Mouse (Mus musculus): ENCODE data around the gene P4htm. TPM values are rescaled to one million over a fixed set of nuclear protein-coding genes. Genes with fewer than 3 reads are reported as not detected.

Gene P4htm
- polyA plus RNA-seq, 1 experiment from 2014 or later = 20.6 TPM

GRCm38 (mm10) chr9:108564131-108564530 is 33.3 kb downstream of the P4htm start:
- Histone ChIP-seq H3K27ac (replicated peaks in 1 of 2; ENCODE audit: control insufficient read depth in 1 of 2, insufficient read depth in 1 of 2, low read depth in 2 of 2, low read length in 2 of 2) (no peak overlapping the region), H3K4me2 (ENCODE audit: low read length) (no peak overlapping the region), H3K4me3 (ENCODE audit: control insufficient read depth in 1 of 2, insufficient read depth in 1 of 2, low read depth in 1 of 2, low read length in 2 of 2) (no peak overlapping the region), H3K36me3 (ENCODE audit: control insufficient read depth, insufficient read depth, low read length) (peaks cover 51% of the 10 kb centered on the region), H3K9me3 (ENCODE audit: control insufficient read depth, low read length) (no peaks in the 10 kb centered on the region), H3K27me3 (ENCODE audit: control insufficient read depth, insufficient read depth, low read length) (no peaks in the 10 kb centered on the region), H3K4me1 (ENCODE audit: control insufficient read depth in 2 of 2, insufficient read depth in 2 of 2, low read length in 2 of 2) (peaks cover 16 to 31% of the 10 kb centered on the region in 2 experiments), H3K9ac (ENCODE audit: low read length) (no peak overlapping the region)
- WGBS = 82% methylated on average over 7 of the region's 7 CpGs
- ATAC-seq (ENCODE audit: insufficient number of reproducible peaks, insufficient read depth, low FRiP score, low read depth) = no peak

GRCm38 (mm10) chr9:108563671-108564070 is 33.8 kb downstream of the P4htm start:
- peaks cover 56% of the 10 kb centered on the region for H3K36me3 ChIP-seq (ENCODE audit: control insufficient read depth, insufficient read depth, low read length)
- no peak overlapping the region for H3K4me2 ChIP-seq (ENCODE audit: low read length)
- H3K9ac ChIP-seq (ENCODE audit: low read length) = no peak overlapping the region
- 83% methylated on average over 8 of the region's 8 CpGs for WGBS
- H3K27me3 ChIP-seq (ENCODE audit: control insufficient read depth, insufficient read depth, low read length) = no peaks in the 10 kb centered on the region
- no peak overlapping the region for H3K27ac ChIP-seq (replicated peaks in 1 of 2; ENCODE audit: control insufficient read depth in 1 of 2, insufficient read depth in 1 of 2, low read depth in 2 of 2, low read length in 2 of 2)
- no peaks in the 10 kb centered on the region for H3K9me3 ChIP-seq (ENCODE audit: control insufficient read depth, low read length)
- peaks cover 15 to 28% of the 10 kb centered on the region in 2 experiments for H3K4me1 ChIP-seq (ENCODE audit: control insufficient read depth in 2 of 2, insufficient read depth in 2 of 2, low read length in 2 of 2)
- no peak for ATAC-seq (ENCODE audit: insufficient number of reproducible peaks, insufficient read depth, low FRiP score, low read depth)
- H3K4me3 ChIP-seq (ENCODE audit: control insufficient read depth in 1 of 2, insufficient read depth in 1 of 2, low read depth in 1 of 2, low read length in 2 of 2) = no peak overlapping the region

- H3K9me3 ChIP-seq (ENCODE audit: control insufficient read depth, low read length) = no peaks in the 10 kb centered on the region
- peak within 1 kb of the TSS; percentile 80 to 81 for H3K27ac ChIP-seq (replicated peaks in 1 of 2; ENCODE audit: control insufficient read depth in 1 of 2, insufficient read depth in 1 of 2, low read depth in 2 of 2, low read length in 2 of 2)
- no peaks in the 10 kb centered on the region for H3K27me3 ChIP-seq (ENCODE audit: control insufficient read depth, insufficient read depth, low read length)
- peak; percentile 96 for ATAC-seq (ENCODE audit: insufficient number of reproducible peaks, insufficient read depth, low FRiP score, low read depth)
- H3K4me1 ChIP-seq (ENCODE audit: control insufficient read depth in 2 of 2, insufficient read depth in 2 of 2, low read length in 2 of 2) = peaks cover 5 to 12% of the 10 kb centered on the region in 2 experiments
- WGBS = under 1% methylated on average over 51 of the region's 53 CpGs
- H3K4me2 ChIP-seq (ENCODE audit: low read length) = peak within 1 kb of the TSS; percentile 89
- peak within 1 kb of the TSS; percentile 83 for H3K9ac ChIP-seq (ENCODE audit: low read length)
- peaks cover 82% of the 10 kb centered on the region for H3K36me3 ChIP-seq (ENCODE audit: control insufficient read depth, insufficient read depth, low read length)
- peak within 1 kb of the TSS; percentile 64 to 65 for H3K4me3 ChIP-seq (ENCODE audit: control insufficient read depth in 1 of 2, insufficient read depth in 1 of 2, low read depth in 1 of 2, low read length in 2 of 2)
Observed at GRCm38 (mm10) chr9:108560227-108560841, 37.1 kb downstream of the P4htm start, which contains the start of gene Impdh2. Impdh2 (plus strand) TSS chr9:108560286.

- H3K4me2 ChIP-seq (ENCODE audit: low read length) = no peak overlapping the region
- no peak overlapping the region for H3K9ac ChIP-seq (ENCODE audit: low read length)
- no peaks in the 10 kb centered on the region for H3K27me3 ChIP-seq (ENCODE audit: control insufficient read depth, insufficient read depth, low read length)
- 79% methylated on average over 4 of the region's 4 CpGs for whole genome bisulfite sequencing
- H3K27ac ChIP-seq (replicated peaks in 1 of 2; ENCODE audit: control insufficient read depth in 1 of 2, insufficient read depth in 1 of 2, low read depth in 2 of 2, low read length in 2 of 2) = no peak overlapping the region
- no peaks in the 10 kb centered on the region for H3K9me3 ChIP-seq (ENCODE audit: control insufficient read depth, low read length)
- H3K4me1 ChIP-seq (ENCODE audit: control insufficient read depth in 2 of 2, insufficient read depth in 2 of 2, low read length in 2 of 2) = peaks cover 5 to 12% of the 10 kb centered on the region in 2 experiments
- no peak for ATAC-seq (ENCODE audit: insufficient number of reproducible peaks, insufficient read depth, low FRiP score, low read depth)
- no peak overlapping the region for H3K4me3 ChIP-seq (ENCODE audit: control insufficient read depth in 1 of 2, insufficient read depth in 1 of 2, low read depth in 1 of 2, low read length in 2 of 2)
- peaks cover 82% of the 10 kb centered on the region for H3K36me3 ChIP-seq (ENCODE audit: control insufficient read depth, insufficient read depth, low read length)
Observed at GRCm38 (mm10) chr9:108559169-108559568, 38.3 kb downstream of the P4htm start.

GRCm38 (mm10) chr9:108546875-108547274 is 50.6 kb downstream of the P4htm start:
- H3K27me3 ChIP-seq (ENCODE audit: control insufficient read depth, insufficient read depth, low read length) = no peaks in the 10 kb centered on the region
- H3K4me2 ChIP-seq (ENCODE audit: low read length) = no peak overlapping the region
- H3K9me3 ChIP-seq (ENCODE audit: control insufficient read depth, low read length) = no peaks in the 10 kb centered on the region
- no peak overlapping the region for H3K9ac ChIP-seq (ENCODE audit: low read length)
- no peak overlapping the region for H3K27ac ChIP-seq (replicated peaks in 1 of 2; ENCODE audit: control insufficient read depth in 1 of 2, insufficient read depth in 1 of 2, low read depth in 2 of 2, low read length in 2 of 2)
- WGBS = 94% methylated on average over 1 of the region's 1 CpGs
- H3K4me1 ChIP-seq (ENCODE audit: control insufficient read depth in 2 of 2, insufficient read depth in 2 of 2, low read length in 2 of 2) = no peaks in the 10 kb centered on the region
- ATAC-seq (ENCODE audit: insufficient number of reproducible peaks, insufficient read depth, low FRiP score, low read depth) = no peak
- H3K4me3 ChIP-seq (ENCODE audit: control insufficient read depth in 1 of 2, insufficient read depth in 1 of 2, low read depth in 1 of 2, low read length in 2 of 2) = no peak overlapping the region
- H3K36me3 ChIP-seq (ENCODE audit: control insufficient read depth, insufficient read depth, low read length) = peaks cover 92% of the 10 kb centered on the region

GRCm38 (mm10) chr9:108545986-108546385 is 51.5 kb downstream of the P4htm start:
- Histone ChIP-seq H3K27ac (replicated peaks in 1 of 2; ENCODE audit: control insufficient read depth in 1 of 2, insufficient read depth in 1 of 2, low read depth in 2 of 2, low read length in 2 of 2) (no peak overlapping the region), H3K36me3 (ENCODE audit: control insufficient read depth, insufficient read depth, low read length) (peaks cover 96% of the 10 kb centered on the region), H3K4me2 (ENCODE audit: low read length) (no peak overlapping the region), H3K9ac (ENCODE audit: low read length) (no peak overlapping the region), H3K9me3 (ENCODE audit: control insufficient read depth, low read length) (no peaks in the 10 kb centered on the region), H3K27me3 (ENCODE audit: control insufficient read depth, insufficient read depth, low read length) (no peaks in the 10 kb centered on the region), H3K4me1 (ENCODE audit: control insufficient read depth in 2 of 2, insufficient read depth in 2 of 2, low read length in 2 of 2) (no peaks in the 10 kb centered on the region), H3K4me3 (ENCODE audit: control insufficient read depth in 1 of 2, insufficient read depth in 1 of 2, low read depth in 1 of 2, low read length in 2 of 2) (no peak overlapping the region)
- ATAC-seq (ENCODE audit: insufficient number of reproducible peaks, insufficient read depth, low FRiP score, low read depth) = no peak
- 91% methylated on average over 3 of the region's 3 CpGs for WGBS

- Histone ChIP-seq H3K4me2 (ENCODE audit: low read length) (no peak overlapping the region), H3K9ac (ENCODE audit: low read length) (no peak overlapping the region), H3K27me3 (ENCODE audit: control insufficient read depth, insufficient read depth, low read length) (no peaks in the 10 kb centered on the region), H3K9me3 (ENCODE audit: control insufficient read depth, low read length) (no peaks in the 10 kb centered on the region), H3K27ac (replicated peaks in 1 of 2; ENCODE audit: control insufficient read depth in 1 of 2, insufficient read depth in 1 of 2, low read depth in 2 of 2, low read length in 2 of 2) (no peak overlapping the region), H3K36me3 (ENCODE audit: control insufficient read depth, insufficient read depth, low read length) (peaks cover 95% of the 10 kb centered on the region), H3K4me3 (ENCODE audit: control insufficient read depth in 1 of 2, insufficient read depth in 1 of 2, low read depth in 1 of 2, low read length in 2 of 2) (no peak overlapping the region), H3K4me1 (ENCODE audit: control insufficient read depth in 2 of 2, insufficient read depth in 2 of 2, low read length in 2 of 2) (no peaks in the 10 kb centered on the region)
- ATAC-seq (ENCODE audit: insufficient number of reproducible peaks, insufficient read depth, low FRiP score, low read depth) = no peak
Observed at GRCm38 (mm10) chr9:108540846-108541245, 56.6 kb downstream of the P4htm start.

GRCm38 (mm10) chr9:108531496-108531895 is 66.0 kb downstream of the P4htm start:
- Histone ChIP-seq H3K36me3 (ENCODE audit: control insufficient read depth, insufficient read depth, low read length) (peaks cover 89% of the 10 kb centered on the region), H3K4me1 (ENCODE audit: control insufficient read depth in 2 of 2, insufficient read depth in 2 of 2, low read length in 2 of 2) (no peaks in the 10 kb centered on the region), H3K27ac (replicated peaks in 1 of 2; ENCODE audit: control insufficient read depth in 1 of 2, insufficient read depth in 1 of 2, low read depth in 2 of 2, low read length in 2 of 2) (no peak overlapping the region), H3K27me3 (ENCODE audit: control insufficient read depth, insufficient read depth, low read length) (no peaks in the 10 kb centered on the region), H3K4me2 (ENCODE audit: low read length) (no peak overlapping the region), H3K9ac (ENCODE audit: low read length) (no peak overlapping the region), H3K9me3 (ENCODE audit: control insufficient read depth, low read length) (no peaks in the 10 kb centered on the region), H3K4me3 (ENCODE audit: control insufficient read depth in 1 of 2, insufficient read depth in 1 of 2, low read depth in 1 of 2, low read length in 2 of 2) (no peak overlapping the region)
- WGBS = 92% methylated on average over 1 of the region's 1 CpGs
- ATAC-seq (ENCODE audit: insufficient number of reproducible peaks, insufficient read depth, low FRiP score, low read depth) = no peak

Measured in heart, embryonic 14.5 days (tissue).